Mouse (Mus musculus) kidney, adult 2 months (tissue): ENCODE data around the gene Cd3g.

ENCODE experiments used
- CTCF ChIP-seq: fragments of 200-500 bp; conservative IDR thresholded peaks from 2 replicates; pipeline ENCODE4 v1.5.1; 2011; ENCODE audit warnings: low read depth, mild to moderate bottlenecking, control low read depth, low read length, moderate library complexity, mixed read lengths; ENCODE audit not compliant: insufficient read depth, insufficient read length
- POLR2A ChIP-seq: fragments of 200-500 bp; IDR thresholded peaks from one replicate; pipeline ENCODE4 v1.6.1; 2011; ENCODE audit warnings: low read depth, low read length, control low read depth

DNA sequence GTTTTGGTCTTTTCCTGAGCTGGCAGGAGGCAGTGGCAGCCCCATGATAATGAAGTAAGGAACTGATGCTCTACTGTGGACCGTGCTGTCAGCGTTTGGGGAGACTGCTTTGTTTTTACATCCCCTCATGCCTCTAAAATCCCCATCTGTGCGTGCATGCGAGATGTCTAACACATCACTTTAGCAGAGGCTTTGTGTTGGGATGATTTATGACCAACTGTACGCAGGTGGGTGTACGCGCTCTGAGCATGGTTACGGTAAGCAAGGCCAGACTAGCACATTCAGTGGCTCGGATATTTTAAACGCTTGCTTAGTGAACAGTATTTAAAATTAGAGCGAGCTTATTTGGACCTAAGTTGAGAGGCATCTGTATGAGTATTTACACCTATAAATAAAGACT is 37.8 kb upstream of the Cd3g start:
- TF ChIP-seq CTCF = no peak
- TF ChIP-seq POLR2A = no peak
